Mouse (Mus musculus) yolk sac, embryonic 10.5 days (tissue): Measurements from ENCODE around the gene Zpbp2.

Source experiments
- DNase-seq: peaks from one replicate; pipeline ENCODE4 v3.0.0-alpha.2; 2017; ENCODE audit warnings: low spot score

Zpbp2 gene

DNA sequence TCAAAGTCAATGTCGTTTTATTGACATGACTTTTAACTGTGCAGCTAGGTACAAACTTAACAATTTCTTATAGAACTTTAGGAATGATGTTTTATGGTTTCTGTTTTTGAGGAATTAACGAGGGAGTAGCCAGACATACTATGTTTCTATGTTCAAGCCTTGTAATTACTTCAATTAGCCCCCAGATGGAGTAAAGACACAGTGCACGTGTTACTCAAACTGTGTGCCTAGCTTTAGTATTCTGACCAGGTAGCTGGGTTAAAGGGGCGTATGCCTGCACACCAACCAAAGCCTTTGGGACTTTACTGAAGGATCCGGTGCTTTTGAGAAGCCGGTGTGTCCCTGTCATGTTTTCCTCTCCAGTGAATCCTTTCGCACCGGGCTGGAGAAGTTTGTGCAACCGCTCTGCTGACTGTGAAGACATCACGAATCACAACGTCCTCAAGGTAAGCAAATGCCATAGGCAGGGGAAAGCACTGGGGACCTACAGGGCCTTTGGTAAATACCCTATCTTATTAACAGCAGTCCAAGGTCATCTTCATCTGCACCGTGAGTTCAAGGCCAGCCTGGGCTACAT lies 4.3 kb downstream of the Zpbp2 start:
- no peak for DNase-seq

DNA sequence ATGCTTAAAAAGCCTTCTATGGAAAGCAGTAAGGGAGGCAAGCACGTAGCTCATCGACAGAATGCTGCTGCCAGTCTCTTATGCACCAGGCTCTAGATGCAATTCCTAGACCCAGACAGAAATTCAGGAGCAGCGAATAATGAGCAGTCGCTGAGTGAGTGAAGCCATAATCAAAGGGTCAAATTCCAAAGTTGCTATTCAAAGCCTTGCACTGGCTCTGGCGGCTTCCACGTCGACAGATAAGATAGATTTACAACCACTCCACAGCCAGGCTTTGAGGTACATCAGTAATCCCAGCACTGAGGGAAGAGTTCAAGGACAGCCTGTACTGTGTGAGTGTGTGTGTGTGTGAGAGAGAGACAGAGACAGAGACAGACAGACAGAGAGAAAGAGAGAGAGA lies 10.0 kb downstream of the Zpbp2 start:
- DNase-seq = peak; percentile 42

GRCm38 (mm10) chr11:98563025-98563424 lies 12.1 kb downstream of the Zpbp2 start:
- no peak for DNase-seq

- DNase-seq = no peak
Observed at GRCm38 (mm10) chr11:98563921-98564414, 13.1 kb downstream of the Zpbp2 start.

GRCm38 (mm10) chr11:98568326-98568725 lies 17.4 kb downstream of the Zpbp2 start:
- DNase-seq = no peak

DNA sequence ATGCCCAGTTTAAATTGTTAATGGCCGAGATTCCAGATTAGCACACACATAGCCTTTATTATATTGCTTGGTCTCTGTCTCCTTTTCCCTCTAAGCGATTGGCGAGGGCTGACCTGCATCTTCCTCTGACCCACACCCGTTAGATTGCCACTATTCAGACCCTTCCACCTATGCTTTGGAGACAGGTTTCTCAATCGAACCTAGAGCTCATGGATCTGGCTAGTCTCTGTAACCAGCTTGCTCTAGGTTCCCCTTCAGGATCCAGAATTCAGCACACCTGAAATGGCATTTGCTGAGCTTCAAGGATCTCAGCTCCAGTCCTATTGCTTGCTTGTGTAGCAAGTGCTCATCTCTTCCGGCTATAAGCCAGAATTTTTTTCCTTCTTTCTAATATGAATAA lies 18.6 kb downstream of the Zpbp2 start:
- no peak for DNase-seq

GRCm38 (mm10) chr11:98577776-98578175 lies 26.9 kb downstream of the Zpbp2 start:
- no peak for DNase-seq

DNA sequence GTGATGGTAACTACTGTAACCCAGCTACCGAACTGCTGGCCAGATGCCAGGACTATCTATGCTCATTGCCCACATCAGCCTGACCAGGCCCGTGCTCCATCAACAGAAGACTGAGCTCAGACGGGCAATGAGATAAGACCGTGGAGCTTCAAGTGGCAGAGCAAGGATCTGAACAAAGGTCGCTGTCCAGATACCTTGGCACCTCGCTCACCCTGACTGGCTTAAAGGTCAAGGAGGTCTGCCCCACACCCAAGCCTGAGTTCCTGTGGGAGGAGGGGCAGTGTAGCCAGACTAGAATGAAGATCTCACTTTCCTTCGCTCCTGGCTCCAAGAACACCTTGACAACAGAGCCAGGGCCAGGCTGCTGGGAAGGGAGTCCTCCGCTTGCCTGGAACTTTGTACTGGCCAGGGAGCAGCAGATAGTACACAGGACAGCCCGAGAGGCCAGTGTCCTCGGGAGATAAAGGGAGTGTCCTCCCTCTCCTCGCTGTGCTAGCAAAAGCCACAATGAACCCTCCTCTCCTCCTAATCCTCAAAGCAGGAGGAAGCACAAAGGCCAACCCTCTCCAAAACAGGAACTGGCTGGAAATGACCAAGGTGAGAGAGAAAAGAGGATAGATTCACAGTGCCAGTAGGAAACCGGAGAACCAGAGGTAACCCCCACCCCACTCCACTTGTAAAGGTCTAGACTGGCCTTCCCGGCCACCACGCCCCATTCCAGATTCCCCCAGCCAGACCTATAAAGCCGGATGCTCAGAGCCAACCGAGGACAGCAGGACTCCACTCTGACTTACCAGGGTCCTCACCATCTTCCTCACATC lies 29.6 kb downstream of the Zpbp2 start:
- peak; percentile 81 for DNase-seq

DNA sequence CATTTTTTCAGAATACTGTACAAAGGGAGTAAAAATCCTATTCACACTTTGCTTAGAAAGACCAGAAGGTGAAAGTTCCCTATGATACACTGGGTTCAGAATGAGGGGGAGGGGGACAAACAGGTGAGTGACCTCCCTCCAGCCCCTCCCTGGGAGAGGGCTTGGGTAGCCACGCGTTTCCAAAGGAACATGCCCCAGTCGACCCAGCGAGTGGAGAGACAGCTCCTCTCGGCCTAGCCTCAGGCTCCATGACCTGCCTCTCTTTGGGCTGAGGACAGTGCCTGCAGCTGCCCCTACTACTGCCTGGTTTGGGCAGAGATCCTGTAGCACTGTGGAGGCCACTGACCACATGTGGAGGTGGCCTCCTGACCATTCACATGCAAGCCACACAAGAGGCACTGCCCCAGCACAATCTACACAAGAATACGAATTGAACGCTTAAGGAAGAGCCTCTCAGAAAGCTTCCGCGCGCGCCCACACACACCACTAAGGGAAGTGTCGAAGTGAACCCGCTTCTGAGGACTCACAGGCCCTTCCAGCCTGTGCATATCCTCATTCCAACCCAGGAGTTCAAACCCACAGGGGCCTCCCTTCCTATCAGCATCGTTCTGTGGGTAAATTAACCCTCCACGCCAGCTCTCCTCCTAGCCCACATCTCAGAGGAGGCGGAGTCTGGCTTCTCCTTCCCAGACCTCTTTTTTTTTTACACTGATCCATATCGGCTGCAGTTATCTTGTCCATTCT lies 30.6 kb downstream of the Zpbp2 start:
- DNase-seq = no peak

- DNase-seq = no peak
Observed at GRCm38 (mm10) chr11:98582030-98582388, 31.1 kb downstream of the Zpbp2 start.

- DNase-seq = peak; percentile 24
Observed at GRCm38 (mm10) chr11:98582551-98583264, 31.8 kb downstream of the Zpbp2 start.

DNA sequence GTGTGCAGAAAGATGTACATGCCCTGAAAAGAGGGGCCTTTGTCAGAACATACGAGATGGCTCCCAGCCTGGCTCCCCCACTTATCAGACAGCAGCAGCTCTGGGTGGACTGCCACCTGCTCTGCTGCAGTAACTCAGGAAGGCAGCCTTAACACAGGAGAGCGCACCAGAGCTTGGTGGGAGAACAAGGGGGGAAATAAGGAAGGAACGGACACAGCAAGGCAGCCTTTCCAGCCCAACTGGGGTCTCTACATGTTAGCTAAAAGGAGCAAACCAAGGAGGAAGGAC lies 32.3 kb downstream of the Zpbp2 start:
- DNase-seq = no peak

- no peak for DNase-seq
Observed at GRCm38 (mm10) chr11:98583571-98583970, 32.7 kb downstream of the Zpbp2 start.

- DNase-seq = no peak
Observed at GRCm38 (mm10) chr11:98584146-98584545, 33.2 kb downstream of the Zpbp2 start.

DNA sequence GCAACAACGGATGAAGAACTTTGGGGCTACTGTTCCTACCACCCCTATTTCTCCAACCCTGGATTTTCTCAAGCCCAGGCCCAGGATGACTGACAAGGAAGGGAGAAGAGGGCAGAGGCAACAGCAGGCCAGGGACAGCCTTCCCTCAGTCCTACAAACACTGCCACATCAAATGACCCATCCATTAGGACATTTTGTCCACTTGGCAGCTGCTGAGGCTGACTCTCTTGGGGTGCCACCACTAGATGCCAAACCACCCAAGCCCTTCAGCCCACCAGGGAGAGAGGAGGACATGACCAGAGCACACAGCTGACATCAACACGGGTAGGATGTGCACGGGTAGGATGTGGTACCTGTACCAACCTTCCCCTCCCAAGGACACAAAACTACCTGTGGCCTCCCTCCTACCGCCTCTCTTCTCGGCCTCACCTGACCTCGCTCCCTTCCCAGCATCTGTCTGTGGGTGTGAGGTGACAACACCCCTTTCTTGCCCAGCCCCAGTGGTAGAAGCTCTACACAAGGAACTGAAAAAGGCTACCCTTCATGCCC lies 33.8 kb downstream of the Zpbp2 start:
- no peak for DNase-seq

DNA sequence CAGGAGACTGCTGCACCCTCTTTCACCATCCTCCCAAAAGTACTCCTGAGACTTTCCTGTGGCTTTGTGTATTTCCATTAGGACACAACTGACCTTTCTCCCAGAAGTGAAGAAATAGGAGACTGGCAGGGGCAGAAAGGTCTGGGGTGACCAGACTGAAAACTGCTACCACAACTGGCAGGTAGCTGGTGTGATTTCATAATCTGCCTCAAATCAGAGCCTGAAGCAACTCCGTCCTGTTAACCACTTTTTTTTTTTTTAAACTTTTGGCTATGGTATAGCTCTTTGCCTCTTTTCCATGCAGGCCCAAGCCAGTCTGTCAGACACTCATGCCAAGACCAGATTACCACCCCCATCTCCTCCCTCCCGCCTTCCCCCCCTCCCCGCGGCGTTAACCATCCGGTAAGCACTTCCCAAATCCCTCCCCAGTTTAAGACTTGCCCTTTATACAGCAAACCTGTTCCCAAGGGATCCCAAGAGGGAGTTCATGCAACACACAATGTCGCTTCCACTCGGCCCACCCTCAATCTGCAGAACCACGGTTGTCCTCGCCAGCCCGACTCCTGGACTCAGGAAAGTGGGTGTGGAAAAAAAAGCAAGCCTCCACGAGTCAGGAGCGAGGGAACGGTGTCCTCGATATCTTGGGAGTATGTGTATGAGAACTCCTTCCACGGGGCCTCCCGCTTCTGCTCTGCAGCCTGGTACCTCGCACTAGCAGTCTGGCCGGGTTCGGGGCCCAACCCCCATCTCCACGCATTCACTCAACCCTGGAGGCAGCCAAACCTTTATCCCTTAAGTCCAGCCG lies 35.4 kb downstream of the Zpbp2 start:
- DNase-seq = no peak

DNA sequence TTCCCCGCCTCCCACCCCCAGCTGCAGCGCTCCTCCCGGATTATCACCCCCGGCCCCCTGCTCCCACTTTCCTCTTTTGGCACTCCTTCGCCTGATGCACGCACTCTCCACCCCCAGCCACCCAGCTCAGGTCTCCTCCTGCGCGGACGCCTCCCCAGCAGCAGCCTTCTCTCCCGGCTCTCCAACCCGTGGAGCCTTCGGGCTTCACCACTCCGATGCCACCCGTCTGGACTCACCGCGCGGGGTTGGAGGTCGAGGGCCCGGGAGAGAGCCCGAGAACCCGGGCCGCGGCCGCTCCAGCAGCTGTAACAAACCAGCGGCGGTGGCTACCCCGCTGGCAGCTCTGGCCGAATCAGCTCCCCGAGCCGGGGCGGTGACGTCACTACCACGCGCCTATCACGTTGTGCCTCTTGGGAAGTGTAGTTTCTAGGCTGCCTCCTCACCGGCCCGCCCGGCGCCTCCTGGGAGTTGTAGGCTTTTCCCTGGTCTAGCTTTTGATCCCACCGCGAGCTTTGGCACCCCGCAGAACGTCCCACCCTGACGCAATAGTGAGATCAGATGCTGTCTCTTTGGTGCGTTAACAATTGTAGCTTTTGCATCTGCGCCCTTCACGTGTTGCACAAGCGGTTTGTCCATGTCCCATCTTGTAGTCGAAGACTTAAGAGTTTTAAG lies 36.1 kb downstream of the Zpbp2 start, which contains the start of gene Ormdl3:
Ormdl3 (minus strand) TSS at position 477 of the 672 bp plus-strand sequence.
- DNase-seq = peak; percentile 98

DNA sequence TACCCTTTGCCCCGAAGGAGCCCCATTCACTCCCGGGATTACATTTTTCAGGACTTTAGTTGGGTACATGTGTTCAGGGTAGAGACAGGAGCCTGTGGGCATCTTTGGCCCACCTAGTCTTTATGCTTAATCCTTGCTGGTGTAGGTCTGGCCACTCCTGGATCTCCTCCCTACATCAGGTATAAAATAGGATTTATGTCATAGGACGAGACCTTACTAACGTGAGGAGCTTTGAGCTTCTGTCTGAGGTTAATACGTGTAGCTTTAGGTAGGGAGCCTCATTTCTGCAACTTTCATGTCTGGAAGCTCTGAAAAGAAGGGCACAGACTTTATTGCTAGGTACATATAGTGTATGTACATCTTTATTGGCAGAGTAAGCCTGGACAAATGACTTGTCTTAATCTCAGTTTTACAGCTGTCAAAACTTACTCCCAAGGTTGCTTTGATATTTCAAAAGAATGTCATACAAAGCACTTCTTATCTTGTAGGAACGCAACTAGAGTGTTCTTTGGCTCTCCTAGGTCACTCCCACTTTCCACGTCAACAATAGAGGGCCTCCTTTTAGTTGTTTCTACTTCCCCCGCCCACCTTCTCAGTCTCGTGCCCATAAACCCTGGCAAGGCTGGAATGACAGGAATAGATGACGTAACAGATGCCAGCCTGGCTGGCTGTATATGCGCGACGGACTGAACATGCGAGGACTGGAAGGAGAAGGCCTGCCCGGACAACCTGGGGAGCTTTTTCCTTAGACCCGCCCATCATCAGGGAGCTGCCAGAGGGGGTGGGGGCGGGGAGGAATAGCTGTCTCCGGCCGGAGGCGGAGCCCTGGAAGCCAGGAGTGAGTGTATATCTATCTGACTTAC lies 37.0 kb downstream of the Zpbp2 start:
- peak; percentile 93 for DNase-seq

- DNase-seq = no peak
Observed at GRCm38 (mm10) chr11:98588833-98589281, 38.0 kb downstream of the Zpbp2 start.

DNA sequence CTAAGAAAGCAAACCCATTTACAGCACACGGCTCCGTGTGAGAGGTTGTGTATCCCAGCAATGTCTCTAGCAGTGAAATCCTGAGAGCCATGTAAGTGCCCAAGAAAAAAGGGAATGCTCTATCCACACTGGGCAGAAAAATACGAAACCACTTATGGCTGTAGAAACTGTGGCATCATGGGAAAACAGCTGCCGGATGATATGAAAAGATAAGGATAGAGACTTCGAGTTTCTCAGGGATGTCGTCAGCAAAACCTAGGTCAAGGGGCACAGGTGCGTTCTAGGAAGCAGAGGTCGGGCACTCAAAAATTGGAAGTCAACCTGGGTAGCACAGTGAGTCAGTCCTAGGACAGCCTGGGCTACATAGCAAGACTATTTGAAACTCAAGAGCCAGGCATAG lies 38.4 kb downstream of the Zpbp2 start:
- no peak for DNase-seq
